Mouse (Mus musculus) liver, embryonic 14 days (tissue): ENCODE data around the gene Olfr455. TPM values are rescaled to one million over a fixed set of nuclear protein-coding genes. Genes with fewer than 3 reads are reported as not detected.

Experiments used
- polyA plus RNA-seq: library from polyadenylated mRNA; depleted of rRNA; stranded (reverse); fragments of >200 nt; gene quantifications from 2 replicates; pipeline ENCODE4 v1.2.3, GENCODE M21; 2012; rRNA removed

The Olfr455 gene
- polyA plus RNA-seq: not detected in 2 replicates

GRCm38 (mm10) chr6:42547461-42547860, at the start of gene Olfr455:
Gene Olfr455, minus strand, starts transcription at chr6:42547587.

GRCm38 (mm10) chr6:42487114-42487513, 60.3 kb downstream of the Olfr455 start, which contains the start of gene Olfr456:
Gene Olfr456, minus strand, starts transcription at chr6:42487214.

Other genes with a start within 250 kb of the Olfr455 start
- 0.06 and 0.08 TPM in 2 replicates for gene Fam131b, start 222.9 kb downstream of the Olfr455 start, polyA plus RNA-seq
- 22.2 and 28.6 TPM in 2 replicates for gene Zyx, start 198.0 kb downstream of the Olfr455 start, polyA plus RNA-seq
- 3.7 and 4.0 TPM in 2 replicates for gene Epha1, start 174.3 kb downstream of the Olfr455 start, polyA plus RNA-seq
- not detected in 2 replicates for gene Tas2r143, start 147.3 kb downstream of the Olfr455 start, polyA plus RNA-seq
- gene Tas2r135, start 142.2 kb downstream of the Olfr455 start, polyA plus RNA-seq: not detected in 2 replicates
- not detected in 2 replicates for gene Tas2r126, start 113.1 kb downstream of the Olfr455 start, polyA plus RNA-seq
- not detected in 2 replicates for gene Olfr458, start 82.4 kb downstream of the Olfr455 start, polyA plus RNA-seq
- gene Olfr457, start 71.3 kb downstream of the Olfr455 start, polyA plus RNA-seq: not detected in 2 replicates
- not detected in 2 replicates for gene Olfr456, start 60.4 kb downstream of the Olfr455 start, polyA plus RNA-seq
- not detected in 2 replicates for gene Tcaf3, start 50.1 kb upstream of the Olfr455 start, polyA plus RNA-seq
- gene Tcaf2, start 97.7 kb upstream of the Olfr455 start, polyA plus RNA-seq: 0.08 and 0.13 TPM in 2 replicates
- gene Tcaf1, start 162.5 kb upstream of the Olfr455 start, polyA plus RNA-seq: 2.2 TPM in 2 replicates
- gene Olfr453, start 191.8 kb upstream of the Olfr455 start, polyA plus RNA-seq: not detected in 2 replicates
- gene Olfr38, start 208.8 kb upstream of the Olfr455 start, polyA plus RNA-seq: not detected in 2 replicates
- not detected in 2 replicates for gene Olfr452, start 237.5 kb upstream of the Olfr455 start, polyA plus RNA-seq